8 mouse cellular contexts compared by ENCODE assay signal in the genomic region with DNA sequence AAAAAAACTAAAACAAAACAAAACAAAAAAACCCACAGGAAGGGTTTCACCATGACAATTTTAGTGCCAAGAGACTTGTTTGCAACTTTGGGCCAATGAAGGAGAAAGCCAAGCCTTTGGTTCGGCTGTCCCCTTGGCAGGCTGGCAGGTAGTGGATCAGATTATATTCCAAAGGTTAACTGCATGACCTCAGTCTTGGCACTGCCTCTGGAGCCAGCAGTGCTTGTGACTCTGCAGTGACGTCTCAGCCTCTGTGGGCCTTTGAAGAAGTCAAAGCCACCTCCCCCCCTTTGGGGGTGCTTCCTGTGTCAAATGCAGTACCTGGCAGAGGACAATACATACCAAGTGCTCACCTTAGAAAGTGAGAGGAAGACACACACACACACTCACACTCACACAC. TPM values are rescaled to one million over a fixed set of nuclear protein-coding genes. Genes with fewer than 3 reads are reported as not detected.
DNase-seq lines count a peak whose midpoint lies in the region; ATAC-seq and TF ChIP-seq lines count a peak whose summit lies in the region.

No protein-coding gene starts in this region.

- no peak for ATAC-seq in kidney, embryonic 16.5 days (ENCODE audit: low FRiP score, low TSS enrichment)
- no peak for ATAC-seq in megakaryocyte-erythroid progenitor cell, adult 5-6 weeks (replicated peaks; ENCODE audit: low FRiP score, low TSS enrichment, poor library complexity, severe bottlenecking)

- H3K27ac ChIP-seq in kidney, adult 2 months (ENCODE audit: insufficient read depth, low read depth, low read length), result no peak overlapping the region
- no peak overlapping the region for H3K27ac ChIP-seq in kidney, embryonic 16.5 days (ENCODE audit: low read length)

- no peaks in the 10 kb centered on the region for H3K36me3 ChIP-seq in kidney, adult 2 months (ENCODE audit: control insufficient read depth, insufficient read depth, low read length)
- H3K36me3 ChIP-seq in kidney, embryonic 16.5 days (ENCODE audit: insufficient read depth, low read length), result no peaks in the 10 kb centered on the region

- TF ChIP-seq POLR2A in kidney, adult 2 months (IDR thresholded peaks at IDR 0.05; ENCODE audit: low read depth, low read length), result no peak

- peak; percentile 95 for DNase-seq in kidney, adult 2 months
- DNase-seq in cerebellum, adult 9-10 months, result peak; percentile 64
- DNase-seq in kidney, adult 9 months, result peak; percentile 95
- DNase-seq in thymus, adult 18-20 months, result peak; percentile 44 to 68
- no peak for DNase-seq in left cerebral cortex, adult 11 months (ENCODE audit: low spot score)
- no peak for DNase-seq in spleen, postnatal 36 days (ENCODE audit: low spot score in 2 of 2)

- H3K4me1 ChIP-seq in kidney, adult 2 months (ENCODE audit: control insufficient read depth, insufficient read depth, low read length), result peaks cover 28% of the 10 kb centered on the region
- H3K4me1 ChIP-seq in kidney, embryonic 16.5 days (ENCODE audit: insufficient read depth, low read length), result peaks cover 30% of the 10 kb centered on the region

- H3K9ac ChIP-seq in kidney, embryonic 16.5 days (replicated peaks; ENCODE audit: low read length), result no peak overlapping the region

- 3% methylated on average over 2 of the region's 2 CpGs for WGBS in kidney, adult 2 months
- WGBS in kidney, embryonic 16.5 days, result 35% methylated on average over 2 of the region's 2 CpGs

- H3K27me3 ChIP-seq in kidney, adult 2 months (replicated peaks; ENCODE audit: control insufficient read depth, insufficient read depth, low read length), result no peaks in the 10 kb centered on the region
- H3K27me3 ChIP-seq in kidney, embryonic 16.5 days (ENCODE audit: insufficient read depth, low read length), result no peaks in the 10 kb centered on the region

- H3K9me3 ChIP-seq in kidney, embryonic 16.5 days (ENCODE audit: low read length), result no peaks in the 10 kb centered on the region

- H3K4me3 ChIP-seq in kidney, adult 2 months (ENCODE audit: insufficient read depth, low read depth, low read length), result no peak overlapping the region
- H3K4me3 ChIP-seq in kidney, embryonic 16.5 days (ENCODE audit: low read length), result no peak overlapping the region

- no peak for TF ChIP-seq CTCF in kidney, adult 2 months (conservative IDR thresholded peaks at IDR 0.05; ENCODE audit: insufficient read depth, insufficient read length, low read depth, low read length)

- no peak overlapping the region for H3K4me2 ChIP-seq in kidney, embryonic 16.5 days (replicated peaks; ENCODE audit: low read depth, low read length)

RNA-seq across cellular contexts. Expression of gene Rock2, which starts 20.6 kb away (rescaled TPM):
- 4.4 and 5.9 TPM in 2 replicates for polyA plus RNA-seq in kidney, adult 2 months (2012; rRNA removed)
- polyA plus RNA-seq in kidney, embryonic 16.5 days (2015; fragmentation: Nextera tagmentation; extraction: Ambion mirVana), result 10.6 and 11.4 TPM in 2 replicates
- 34.9 and 39.7 TPM in 2 replicates for total RNA-seq in megakaryocyte-erythroid progenitor cell, adult 5-6 weeks (2014; fragmentation: Nextera tagmentation)
- 57.2 and 74.8 TPM in 2 replicates for total RNA-seq in megakaryocyte-erythroid progenitor cell, adult 5-6 weeks (2017)

Comparison
In these comparisons a context has a peak if more than half of its experiments do, and no peak if none do; other contexts are left out.
1. DNase-seq: peak in kidney, adult 2 months (single experiment), cerebellum, adult 9-10 months (single experiment), kidney, adult 9 months (single experiment) and thymus, adult 18-20 months (2 of 2); none in left cerebral cortex, adult 11 months (single experiment) and spleen, postnatal 36 days (0 of 2).